Mouse (Mus musculus) small intestine, adult 2 months (tissue): ENCODE measurements around the gene Apc2.

Experiments
- CTCF ChIP-seq: fragments of 200-500 bp; IDR thresholded peaks from 2 replicates; pipeline ENCODE4 v1.5.1; 2012; ENCODE audit warnings: low read depth, mild to moderate bottlenecking, control low read depth, inconsistent platforms, low read length, moderate library complexity, mixed read lengths; ENCODE audit not compliant: insufficient replicate concordance, insufficient read length; ENCODE audit errors: extremely low read depth
- POLR2A ChIP-seq: fragments of 200-500 bp; IDR thresholded peaks from 2 replicates; pipeline ENCODE4 v1.6.1; 2012; ENCODE audit warnings: low read depth, mild to moderate bottlenecking, control low read depth, inconsistent platforms, low read length, moderate library complexity

GRCm38 (mm10) chr10:80314494-80315001 lies 18.8 kb downstream of the Apc2 start:
- TF ChIP-seq CTCF, result no peak
- no peak for TF ChIP-seq POLR2A
